Mouse (Mus musculus) forebrain, embryonic 13.5 days (tissue): Measurements from ENCODE around the gene Abhd4. TPM values are rescaled to one million over a fixed set of nuclear protein-coding genes. Genes with fewer than 3 reads are reported as not detected.
"Not testable (repeated sequence)": the region's sequence is repeated elsewhere in the genome, so short reads cannot be mapped to it uniquely, and the experiment has no call there.

ENCODE experiments used
- ATAC-seq: fragments of 200-750 bp; cut with Nextera tagmentation; 2 replicates; pipeline ENCODE4 v1.8.0; 2017
- H3K27ac ChIP-seq: fragments of 300-500 bp; sonication (generic); 2 replicates; pipeline ENCODE4 v1.5.1; 2015; ENCODE audit warnings: inconsistent platforms, mild to moderate bottlenecking, moderate library complexity
- H3K27me3 ChIP-seq: fragments of 300-500 bp; sonication (generic); 2 replicates; pipeline ENCODE4 v1.6.1; 2015; ENCODE audit warnings: mild to moderate bottlenecking, inconsistent platforms
- H3K36me3 ChIP-seq: fragments of 300-500 bp; sonication (generic); 2 replicates; pipeline ENCODE4 v1.6.1; 2015; ENCODE audit warnings: mild to moderate bottlenecking, inconsistent platforms; ENCODE audit not compliant: poor library complexity, severe bottlenecking
- H3K4me1 ChIP-seq: fragments of 300-500 bp; sonication (generic); 2 replicates; pipeline ENCODE4 v1.6.1; 2015; ENCODE audit warnings: inconsistent platforms
- H3K4me2 ChIP-seq: fragments of 300-500 bp; sonication (generic); 2 replicates; pipeline ENCODE4 v1.6.1; 2015; ENCODE audit warnings: inconsistent platforms, mild to moderate bottlenecking, moderate library complexity
- H3K4me3 ChIP-seq: fragments of 300-500 bp; sonication (generic); 2 replicates; pipeline ENCODE4 v1.5.1; 2015; ENCODE audit warnings: mild to moderate bottlenecking, inconsistent platforms
- H3K9ac ChIP-seq: fragments of 300-500 bp; sonication (generic); 2 replicates; pipeline ENCODE4 v1.6.1; 2015; ENCODE audit warnings: mild to moderate bottlenecking, inconsistent platforms
- H3K9me3 ChIP-seq: fragments of 300-500 bp; sonication (generic); replicated peaks from 2 replicates; pipeline ENCODE4 v1.6.1; 2016; ENCODE audit warnings: inconsistent platforms
- WGBS: fragments of 180-500 bp; shearing (Covaris S2); methylation state at CpG from one replicate; pipeline ENCODE4 v1.1.7; 2015; 5-methylcytosine and 5-hydroxymethylcytosine counted together
- polyA plus RNA-seq: library from polyadenylated mRNA; unstranded; fragments of >200 nt; fragmentation: Nextera tagmentation; extraction: Ambion mirVana; gene quantifications from 2 replicates; pipeline ENCODE4 v1.2.1, GENCODE M21; 2015

The Abhd4 gene
- polyA plus RNA-seq, 1 experiment from 2014 or later = 46.1 TPM

- Histone ChIP-seq H3K4me1 (peaks cover 14% of the 10 kb centered on the region), H3K9ac (no peak overlapping the region), H3K27ac (no peak overlapping the region), H3K4me3 (no peak overlapping the region), H3K36me3 (no peaks in the 10 kb centered on the region), H3K4me2 (no peak overlapping the region), H3K9me3 (no peaks in the 10 kb centered on the region), H3K27me3 (no peaks in the 10 kb centered on the region)
- ATAC-seq = no peak
- 49% methylated on average over 16 of the region's 16 CpGs for WGBS
Measured at GRCm38 (mm10) chr14:54224484-54225467, 29.2 kb upstream of the Abhd4 start.

- no peak overlapping the region for H3K4me3 ChIP-seq
- no peak for ATAC-seq
- no peak overlapping the region for H3K9ac ChIP-seq
- H3K4me2 ChIP-seq = no peak overlapping the region
- H3K36me3 ChIP-seq = no peaks in the 10 kb centered on the region
- no peaks in the 10 kb centered on the region for H3K27me3 ChIP-seq
- H3K27ac ChIP-seq = no peak overlapping the region
- peaks cover 14% of the 10 kb centered on the region for H3K4me1 ChIP-seq
- no peaks in the 10 kb centered on the region for H3K9me3 ChIP-seq
- WGBS = 81% methylated on average over 11 of the region's 11 CpGs
Measured at GRCm38 (mm10) chr14:54225725-54226124, 28.3 kb upstream of the Abhd4 start.

- peaks cover 18% of the 10 kb centered on the region for H3K4me1 ChIP-seq
- 57% methylated on average over 16 of the region's 16 CpGs for WGBS
- H3K4me2 ChIP-seq = no peak overlapping the region
- H3K27me3 ChIP-seq = no peaks in the 10 kb centered on the region
- ATAC-seq = no peak
- no peak overlapping the region for H3K27ac ChIP-seq
- H3K9me3 ChIP-seq = no peaks in the 10 kb centered on the region
- no peaks in the 10 kb centered on the region for H3K36me3 ChIP-seq
- no peak overlapping the region for H3K9ac ChIP-seq
- H3K4me3 ChIP-seq = no peak overlapping the region
Measured at GRCm38 (mm10) chr14:54226911-54227811, 26.8 kb upstream of the Abhd4 start.

GRCm38 (mm10) chr14:54227911-54228451 lies 26.0 kb upstream of the Abhd4 start:
- WGBS = under 1% methylated on average over 10 of the region's 10 CpGs
- Histone ChIP-seq H3K36me3 (no peaks in the 10 kb centered on the region), H3K27me3 (no peaks in the 10 kb centered on the region), H3K27ac (peak overlapping the region; percentile 75; the same call in 1 of the 2 replicates), H3K9ac (peak overlapping the region; percentile 48), H3K4me2 (peak overlapping the region; percentile 56), H3K9me3 (no peaks in the 10 kb centered on the region), H3K4me1 (peaks cover 25% of the 10 kb centered on the region), H3K4me3 (peak overlapping the region; percentile 25)
- peak; percentile 75 for ATAC-seq

GRCm38 (mm10) chr14:54228501-54228900 lies 25.5 kb upstream of the Abhd4 start:
- H3K4me1 ChIP-seq = peaks cover 30% of the 10 kb centered on the region
- H3K4me2 ChIP-seq = peak overlapping the region; percentile 56
- no peaks in the 10 kb centered on the region for H3K27me3 ChIP-seq
- H3K4me3 ChIP-seq = peak overlapping the region; percentile 25
- no peaks in the 10 kb centered on the region for H3K36me3 ChIP-seq
- WGBS = 7% methylated on average over 7 of the region's 7 CpGs
- H3K9ac ChIP-seq = peak overlapping the region; percentile 68
- peak; percentile 17 for ATAC-seq
- no peaks in the 10 kb centered on the region for H3K9me3 ChIP-seq
- peak overlapping the region; percentile 75; the same call in 1 of the 2 replicates for H3K27ac ChIP-seq

GRCm38 (mm10) chr14:54228933-54229713 lies 24.9 kb upstream of the Abhd4 start:
- H3K4me1 ChIP-seq = peaks cover 34% of the 10 kb centered on the region
- no peaks in the 10 kb centered on the region for H3K27me3 ChIP-seq
- WGBS = 7% methylated on average over 25 of the region's 25 CpGs
- ATAC-seq = peak; percentile 77
- H3K4me2 ChIP-seq = peak overlapping the region; percentile 56
- H3K9me3 ChIP-seq = no peaks in the 10 kb centered on the region
- peak overlapping the region; percentile 75 for H3K27ac ChIP-seq
- peaks cover under 1% of the 10 kb centered on the region; the same call in 1 of the 2 replicates for H3K36me3 ChIP-seq
- H3K9ac ChIP-seq = peak overlapping the region; percentile 68
- H3K4me3 ChIP-seq = peak overlapping the region; percentile 25

GRCm38 (mm10) chr14:54229849-54230248 lies 24.1 kb upstream of the Abhd4 start:
- peaks cover 34% of the 10 kb centered on the region for H3K4me1 ChIP-seq
- H3K4me2 ChIP-seq, ATAC-seq, H3K4me3 ChIP-seq, H3K27me3 ChIP-seq, H3K9ac ChIP-seq, H3K36me3 ChIP-seq, H3K27ac ChIP-seq, H3K9me3 ChIP-seq: not testable (repeated sequence)
- WGBS = 84% methylated on average over 3 of the region's 4 CpGs

GRCm38 (mm10) chr14:54230638-54231150 lies 23.3 kb upstream of the Abhd4 start:
- Histone ChIP-seq H3K27me3 (no peaks in the 10 kb centered on the region), H3K4me3 (no peak overlapping the region), H3K36me3 (peaks cover 17% of the 10 kb centered on the region), H3K4me2 (no peak overlapping the region), H3K9ac (no peak overlapping the region), H3K4me1 (peaks cover 34% of the 10 kb centered on the region), H3K9me3 (no peaks in the 10 kb centered on the region), H3K27ac (no peak overlapping the region)
- 83% methylated on average over 14 of the region's 14 CpGs for WGBS
- ATAC-seq = no peak

- Histone ChIP-seq H3K36me3 (peaks cover 18% of the 10 kb centered on the region), H3K4me3 (no peak overlapping the region), H3K4me1 (peaks cover 34% of the 10 kb centered on the region), H3K27me3 (no peaks in the 10 kb centered on the region), H3K9ac (no peak overlapping the region), H3K4me2 (no peak overlapping the region), H3K27ac (no peak overlapping the region), H3K9me3 (no peaks in the 10 kb centered on the region)
- 94% methylated on average over 21 of the region's 21 CpGs for WGBS
- no peak for ATAC-seq
Measured at GRCm38 (mm10) chr14:54231176-54231956, 22.6 kb upstream of the Abhd4 start.

- H3K27me3 ChIP-seq = no peaks in the 10 kb centered on the region
- H3K9ac ChIP-seq = no peak overlapping the region
- peaks cover 34% of the 10 kb centered on the region for H3K4me1 ChIP-seq
- H3K4me3 ChIP-seq = no peak overlapping the region
- 49% methylated on average over 9 of the region's 9 CpGs for WGBS
- H3K4me2 ChIP-seq = no peak overlapping the region
- ATAC-seq = no peak
- peaks cover 18% of the 10 kb centered on the region for H3K36me3 ChIP-seq
- H3K9me3 ChIP-seq = no peaks in the 10 kb centered on the region
- no peak overlapping the region for H3K27ac ChIP-seq
Measured at GRCm38 (mm10) chr14:54232143-54232542, 21.8 kb upstream of the Abhd4 start.
